Mouse (Mus musculus) liver, embryonic 13.5 days (tissue): Measurements from ENCODE around the gene Fga. TPM values are rescaled to one million over a fixed set of nuclear protein-coding genes. Genes with fewer than 3 reads are reported as not detected.

Experiments
- ATAC-seq: fragments of 200-750 bp; cut with Nextera tagmentation; 2 replicates; pipeline ENCODE4 v1.8.0; 2017; ENCODE audit warnings: low read depth, mild to moderate bottlenecking, moderate number of reproducible peaks, moderate library complexity
- DNase-seq: peaks from one replicate; pipeline ENCODE4 v3.0.0; 2022
- H3K27ac ChIP-seq: fragments of 300-500 bp; sonication (generic); 2 replicates; pipeline ENCODE4 v1.5.1; 2015; ENCODE audit warnings: moderate library complexity, mild to moderate bottlenecking, inconsistent platforms
- H3K27me3 ChIP-seq: fragments of 300-500 bp; sonication (generic); 2 replicates; pipeline ENCODE4 v1.6.1; 2015; ENCODE audit warnings: mild to moderate bottlenecking, inconsistent platforms
- H3K36me3 ChIP-seq: fragments of 300-500 bp; sonication (generic); 2 replicates; pipeline ENCODE4 v1.6.1; 2015; ENCODE audit warnings: mild to moderate bottlenecking, inconsistent platforms
- H3K4me1 ChIP-seq: fragments of 300-500 bp; sonication (generic); replicated peaks from 2 replicates; pipeline ENCODE4 v1.6.1; 2015; ENCODE audit warnings: inconsistent platforms
- H3K4me2 ChIP-seq: fragments of 300-500 bp; sonication (generic); 2 replicates; pipeline ENCODE4 v1.6.1; 2015; ENCODE audit warnings: inconsistent platforms, mild to moderate bottlenecking, moderate library complexity
- H3K4me3 ChIP-seq: fragments of 300-500 bp; sonication (generic); replicated peaks from 2 replicates; pipeline ENCODE4 v1.5.1; 2015; ENCODE audit warnings: mild to moderate bottlenecking, inconsistent platforms
- H3K9ac ChIP-seq: fragments of 300-500 bp; sonication (generic); 2 replicates; pipeline ENCODE4 v1.6.1; 2015; ENCODE audit warnings: mild to moderate bottlenecking, inconsistent platforms
- H3K9me3 ChIP-seq: fragments of 300-500 bp; sonication (generic); replicated peaks from 2 replicates; pipeline ENCODE4 v1.6.1; 2016; ENCODE audit warnings: inconsistent platforms
- WGBS: fragments of 180-500 bp; shearing (Covaris S2); methylation state at CpG from one replicate; pipeline ENCODE4 v1.1.7; 2015; ENCODE audit not compliant: insufficient replicate concordance; 5-methylcytosine and 5-hydroxymethylcytosine counted together
- polyA plus RNA-seq: library from polyadenylated mRNA; unstranded; fragments of >200 nt; fragmentation: Nextera tagmentation; extraction: Ambion mirVana; gene quantifications from 2 replicates; pipeline ENCODE4 v1.2.1, GENCODE M21; 2015

Fga gene
- polyA plus RNA-seq, 1 experiment from 2014 or later: 276 TPM

- Histone ChIP-seq H3K9ac (no peak overlapping the region), H3K27ac (no peak overlapping the region), H3K9me3 (no peaks in the 10 kb centered on the region), H3K27me3 (no peaks in the 10 kb centered on the region), H3K4me3 (peak overlapping the region; percentile 45), H3K4me2 (peak overlapping the region; percentile 50), H3K4me1 (no peaks in the 10 kb centered on the region), H3K36me3 (0 out of 2 replicates have a peak, but pooled peaks cover 3% of the 10 kb centered on the region)
- DNase-seq: no peak
- no peak for ATAC-seq
- WGBS: 72% methylated on average over 9 of the region's 9 CpGs
Measured at GRCm38 (mm10) chr3:83027546-83028251, 1.8 kb downstream of the Fga start.

- Histone ChIP-seq H3K9me3 (no peaks in the 10 kb centered on the region), H3K27ac (no peak overlapping the region), H3K36me3 (0 out of 2 replicates have a peak, but pooled peaks cover 7% of the 10 kb centered on the region), H3K27me3 (no peaks in the 10 kb centered on the region), H3K4me3 (no peak overlapping the region), H3K4me1 (no peaks in the 10 kb centered on the region), H3K4me2 (no peak overlapping the region), H3K9ac (no peak overlapping the region)
- 78% methylated on average over 4 of the region's 4 CpGs for WGBS
- DNase-seq (no peak), ATAC-seq (no peak)
Measured at GRCm38 (mm10) chr3:83030331-83030730, 4.5 kb downstream of the Fga start.

- Histone ChIP-seq H3K27me3 (no peaks in the 10 kb centered on the region), H3K4me1 (no peaks in the 10 kb centered on the region), H3K4me2 (no peak overlapping the region), H3K9ac (no peak overlapping the region), H3K4me3 (no peak overlapping the region), H3K27ac (peak overlapping the region; percentile 32; the same call in 1 of the 2 replicates), H3K9me3 (no peaks in the 10 kb centered on the region), H3K36me3 (0 out of 2 replicates have a peak, but pooled peaks cover 7% of the 10 kb centered on the region)
- ATAC-seq (peak; percentile 32; the same call in 1 of the 2 replicates), DNase-seq (no peak)
- WGBS: 50% methylated on average over 13 of the region's 13 CpGs
Measured at GRCm38 (mm10) chr3:83032746-83033308, 7.0 kb downstream of the Fga start.

GRCm38 (mm10) chr3:83033801-83034200 lies 7.9 kb downstream of the Fga start:
- Histone ChIP-seq H3K27me3 (no peaks in the 10 kb centered on the region), H3K4me1 (no peaks in the 10 kb centered on the region), H3K4me3 (no peak overlapping the region), H3K9ac (no peak overlapping the region), H3K27ac (no peak overlapping the region), H3K4me2 (no peak overlapping the region), H3K36me3 (0 out of 2 replicates have a peak, but pooled peaks cover 7% of the 10 kb centered on the region), H3K9me3 (no peaks in the 10 kb centered on the region)
- DNase-seq (no peak), ATAC-seq (no peak)
- WGBS: 74% methylated on average over 8 of the region's 8 CpGs

- DNase-seq (no peak), ATAC-seq (peak; percentile 65)
- peak overlapping the region; percentile 47; the same call in 1 of the 2 replicates for H3K27ac ChIP-seq
- no peak overlapping the region for H3K9ac ChIP-seq
- 65% methylated on average over 2 of the region's 2 CpGs for WGBS
- no peak overlapping the region for H3K4me3 ChIP-seq
- H3K36me3 ChIP-seq: no peaks in the 10 kb centered on the region
- no peaks in the 10 kb centered on the region for H3K4me1 ChIP-seq
- H3K9me3 ChIP-seq: no peaks in the 10 kb centered on the region
- no peak overlapping the region for H3K4me2 ChIP-seq
- H3K27me3 ChIP-seq: no peaks in the 10 kb centered on the region
Measured at GRCm38 (mm10) chr3:83038865-83039264, 13.0 kb downstream of the Fga start.

GRCm38 (mm10) chr3:83039666-83040065 lies 13.8 kb downstream of the Fga start:
- H3K36me3 ChIP-seq: 0 out of 2 replicates have a peak, but pooled peaks cover 3% of the 10 kb centered on the region
- H3K4me3 ChIP-seq: no peak overlapping the region
- H3K27me3 ChIP-seq: no peaks in the 10 kb centered on the region
- H3K4me2 ChIP-seq: peak overlapping the region; percentile 24; the same call in 1 of the 2 replicates
- DNase-seq: no peak
- H3K27ac ChIP-seq: peak overlapping the region; percentile 65; the same call in 1 of the 2 replicates
- H3K9ac ChIP-seq: no peak overlapping the region
- whole genome bisulfite sequencing: 46% methylated on average over 4 of the region's 4 CpGs
- no peaks in the 10 kb centered on the region for H3K4me1 ChIP-seq
- H3K9me3 ChIP-seq: no peaks in the 10 kb centered on the region
- peak; percentile 62 for ATAC-seq

- DNase-seq: no peak
- 78% methylated on average over 5 of the region's 5 CpGs for WGBS
- no peak for ATAC-seq
Measured at GRCm38 (mm10) chr3:83042451-83042850, 16.6 kb downstream of the Fga start.

GRCm38 (mm10) chr3:83046649-83047048 lies 20.8 kb downstream of the Fga start:
- no peaks in the 10 kb centered on the region for H3K9me3 ChIP-seq
- 0 out of 2 replicates have a peak, but pooled peaks cover 5% of the 10 kb centered on the region for H3K36me3 ChIP-seq
- H3K27me3 ChIP-seq: no peaks in the 10 kb centered on the region
- H3K9ac ChIP-seq: no peak overlapping the region
- H3K27ac ChIP-seq: no peak overlapping the region
- no peaks in the 10 kb centered on the region for H3K4me1 ChIP-seq
- ATAC-seq (no peak), DNase-seq (no peak)
- 0 out of 2 replicates have a peak overlapping the region, but pooled peaks have one; percentile 21 for H3K4me2 ChIP-seq
- no peak overlapping the region for H3K4me3 ChIP-seq
- WGBS: 61% methylated on average over 11 of the region's 11 CpGs

More at GRCm38 (mm10) chr3:83042451-83042850, 16.6 kb downstream of the Fga start:
- Histone ChIP-seq H3K4me2 (no peak overlapping the region), H3K9ac (no peak overlapping the region), H3K36me3 (0 out of 2 replicates have a peak, but pooled peaks cover 5% of the 10 kb centered on the region), H3K9me3 (no peaks in the 10 kb centered on the region), H3K4me3 (no peak overlapping the region), H3K27me3 (no peaks in the 10 kb centered on the region), H3K4me1 (no peaks in the 10 kb centered on the region), H3K27ac (no peak overlapping the region)

GRCm38 (mm10) chr3:83049680-83050079 lies 23.8 kb downstream of the Fga start, which contains the start of gene Fgb:
Gene Fgb, minus strand, starts transcription at chr3:83049863.
- Histone ChIP-seq H3K9me3 (no peaks in the 10 kb centered on the region), H3K27me3 (no peaks in the 10 kb centered on the region), H3K4me1 (peaks cover 14% of the 10 kb centered on the region), H3K4me2 (no peak within 1 kb of the TSS), H3K4me3 (peak within 1 kb of the TSS; percentile 46), H3K36me3 (0 out of 2 replicates have a peak, but pooled peaks cover 2% of the 10 kb centered on the region), H3K27ac (peak within 1 kb of the TSS; percentile 43; the same call in 1 of the 2 replicates), H3K9ac (peak within 1 kb of the TSS; percentile 36; the same call in 1 of the 2 replicates)
- no peak for DNase-seq
- peak; percentile 52; the same call in 1 of the 2 replicates for ATAC-seq
- 67% methylated on average over 8 of the region's 8 CpGs for WGBS

GRCm38 (mm10) chr3:83050661-83051060 lies 24.8 kb downstream of the Fga start:
- 66% methylated on average over 5 of the region's 5 CpGs for WGBS
- no peak overlapping the region for H3K4me3 ChIP-seq
- H3K9ac ChIP-seq: no peak overlapping the region
- H3K9me3 ChIP-seq: no peaks in the 10 kb centered on the region
- no peaks in the 10 kb centered on the region for H3K27me3 ChIP-seq
- ATAC-seq (no peak), DNase-seq (no peak)
- H3K36me3 ChIP-seq: 0 out of 2 replicates have a peak, but pooled peaks cover 2% of the 10 kb centered on the region
- no peak overlapping the region for H3K4me2 ChIP-seq
- H3K27ac ChIP-seq: no peak overlapping the region
- peaks cover 14% of the 10 kb centered on the region for H3K4me1 ChIP-seq

GRCm38 (mm10) chr3:83052102-83052501 lies 26.2 kb downstream of the Fga start:
- H3K9ac ChIP-seq: no peak overlapping the region
- H3K9me3 ChIP-seq: no peaks in the 10 kb centered on the region
- H3K4me2 ChIP-seq: no peak overlapping the region
- 61% methylated on average over 5 of the region's 5 CpGs for WGBS
- ATAC-seq (no peak), DNase-seq (no peak)
- H3K4me3 ChIP-seq: no peak overlapping the region
- H3K27me3 ChIP-seq: no peaks in the 10 kb centered on the region
- peaks cover 25% of the 10 kb centered on the region for H3K4me1 ChIP-seq
- peaks cover 6% of the 10 kb centered on the region for H3K36me3 ChIP-seq
- H3K27ac ChIP-seq: no peak overlapping the region
